Comparison of ENCODE assay signal across 8 mouse cellular contexts in the genomic region with DNA sequence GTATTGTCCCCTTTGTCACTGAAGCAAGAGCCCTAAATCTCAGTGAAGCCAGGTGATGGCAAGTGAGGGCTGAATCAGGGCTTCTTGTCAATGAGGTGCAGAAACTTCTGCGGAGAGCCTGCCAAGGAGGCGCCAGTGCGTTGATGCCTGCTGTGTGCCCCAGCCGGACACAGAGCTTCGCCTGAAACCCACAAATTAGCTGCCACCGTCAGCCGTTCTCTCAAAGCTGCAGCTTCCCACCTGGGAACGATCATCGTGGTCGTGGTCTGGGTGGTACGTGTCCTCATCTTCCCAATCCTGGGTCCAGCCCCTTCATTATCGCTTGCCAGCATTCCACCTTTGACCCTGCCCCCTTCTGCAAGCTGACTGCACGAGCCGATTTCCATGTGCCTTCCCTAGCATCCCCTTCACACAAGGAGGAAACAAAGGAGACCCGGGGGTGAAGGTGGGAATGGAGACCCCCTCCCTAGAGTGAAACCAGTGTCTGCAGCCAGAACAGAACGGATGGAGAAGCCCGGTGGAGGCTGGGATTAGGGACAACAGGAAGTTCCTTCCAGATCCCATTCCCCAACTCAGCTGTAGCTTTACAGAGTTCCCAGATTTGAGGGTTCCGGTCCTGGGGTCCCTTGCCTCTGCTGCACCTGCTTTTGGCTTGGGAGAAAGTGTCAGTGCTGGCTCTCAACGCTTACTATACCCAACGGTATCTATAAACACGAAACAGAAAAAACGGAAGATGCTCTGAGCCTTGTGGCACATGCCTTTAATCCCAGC. TPM values are rescaled to one million over a fixed set of nuclear protein-coding genes. Genes with fewer than 3 reads are reported as not detected.
DNase-seq lines count a peak whose midpoint lies in the region; ATAC-seq and TF ChIP-seq lines count a peak whose summit lies in the region.

No protein-coding gene starts in this region.

- H3K4me1 ChIP-seq in forebrain, embryonic 14.5 days (ENCODE audit: control insufficient read depth, insufficient read depth, low read length) = peaks cover 16% of the 10 kb centered on the region
- peaks cover 34% of the 10 kb centered on the region for H3K4me1 ChIP-seq in hindbrain, embryonic 10.5 days (replicated peaks)
- H3K4me1 ChIP-seq in lung, postnatal 0 days (ENCODE audit: insufficient read depth, low read depth, low read length) = peaks cover 13% of the 10 kb centered on the region; the same call in 1 of the 2 replicates

- ATAC-seq in cerebellum, adult (ENCODE audit: insufficient number of reproducible peaks, low FRiP score, low TSS enrichment) = peak; percentile 74; the same call in 1 of the 2 replicates
- peak; percentile 94 for ATAC-seq in forebrain, embryonic 14.5 days
- peak; percentile 78 for ATAC-seq in lung, postnatal 0 days

- H3K4me3 ChIP-seq in forebrain, embryonic 14.5 days (ENCODE audit: low read depth, low read length) = peak overlapping the region; percentile 61
- peak overlapping the region; percentile 80 for H3K4me3 ChIP-seq in hindbrain, embryonic 10.5 days
- H3K4me3 ChIP-seq in lung, postnatal 0 days (ENCODE audit: low read depth, low read length) = peak overlapping the region; percentile 70

- peaks cover 13% of the 10 kb centered on the region for H3K36me3 ChIP-seq in forebrain, embryonic 14.5 days (ENCODE audit: control insufficient read depth, insufficient read depth, low read length)
- H3K36me3 ChIP-seq in hindbrain, embryonic 10.5 days = peaks cover 27% of the 10 kb centered on the region
- H3K36me3 ChIP-seq in lung, postnatal 0 days (ENCODE audit: insufficient read depth, low read length) = no peaks in the 10 kb centered on the region

- peak overlapping the region; percentile 90 for H3K9ac ChIP-seq in forebrain, embryonic 14.5 days (ENCODE audit: low read length)
- peak overlapping the region; percentile 62 for H3K9ac ChIP-seq in lung, postnatal 0 days (replicated peaks; ENCODE audit: low read depth)

- peak overlapping the region; percentile 65; the same call in 1 of the 2 replicates for H3K27ac ChIP-seq in forebrain, embryonic 14.5 days (ENCODE audit: low read depth, low read length)
- H3K27ac ChIP-seq in hindbrain, embryonic 10.5 days = peak overlapping the region; percentile 89
- no peak overlapping the region for H3K27ac ChIP-seq in lung, postnatal 0 days (ENCODE audit: low read length)

- H3K9me3 ChIP-seq in forebrain, embryonic 14.5 days (replicated peaks; ENCODE audit: control insufficient read depth, low read length) = no peaks in the 10 kb centered on the region
- no peaks in the 10 kb centered on the region for H3K9me3 ChIP-seq in hindbrain, embryonic 10.5 days
- H3K9me3 ChIP-seq in lung, postnatal 0 days (ENCODE audit: low read length) = no peaks in the 10 kb centered on the region

- no peak for TF ChIP-seq CTCF in lung, postnatal 0 days (IDR thresholded peaks at IDR 0.05)

- TF ChIP-seq EP300 in lung, postnatal 0 days (IDR thresholded peaks at IDR 0.05) = no peak

- WGBS in forebrain, embryonic 14.5 days = under 1% methylated on average over 22 of the region's 22 CpGs
- under 1% methylated on average over 22 of the region's 22 CpGs for WGBS in hindbrain, embryonic 10.5 days
- WGBS in lung, postnatal 0 days = 1% methylated on average over 22 of the region's 22 CpGs

- peak; percentile 78 for DNase-seq in MN1 (ENCODE audit: low spot score)
- peak; percentile 93 for DNase-seq in forebrain, embryonic 14.5 days (ENCODE audit: low spot score)
- peak; percentile 73 for DNase-seq in hindbrain, embryonic 10.5 days (ENCODE audit: low spot score)
- DNase-seq in layer of hippocampus, adult 9-11 months = peak; percentile 61
- peak; percentile 82 for DNase-seq in lung, postnatal 0 days (ENCODE audit: low spot score)
- peak; percentile 93 for DNase-seq in retina, postnatal 1 day
- no peak for DNase-seq in spleen, postnatal 14 days (ENCODE audit: low spot score in 2 of 2)

- no peaks in the 10 kb centered on the region for H3K27me3 ChIP-seq in forebrain, embryonic 14.5 days (replicated peaks; ENCODE audit: control insufficient read depth, insufficient read depth, low read length)
- H3K27me3 ChIP-seq in hindbrain, embryonic 10.5 days (ENCODE audit: insufficient read depth, poor library complexity, severe bottlenecking) = no peaks in the 10 kb centered on the region
- H3K27me3 ChIP-seq in lung, postnatal 0 days (replicated peaks; ENCODE audit: insufficient read depth, low read length) = no peaks in the 10 kb centered on the region

- H3K4me2 ChIP-seq in forebrain, embryonic 14.5 days (ENCODE audit: low read length) = peak overlapping the region; percentile 86
- peak overlapping the region; percentile 67 for H3K4me2 ChIP-seq in lung, postnatal 0 days (replicated peaks; ENCODE audit: low read depth, low read length)

RNA-seq across cellular contexts. Expression of gene Zfp13, which starts 13.4 kb away (rescaled TPM):
- 24.1 and 26.0 TPM in 2 replicates for polyA plus RNA-seq in forebrain, embryonic 14.5 days (2014; fragmentation: Nextera tagmentation; extraction: Ambion mirVana)
- polyA plus RNA-seq in hindbrain, embryonic 10.5 days (2016; fragmentation: Nextera tagmentation; extraction: Ambion mirVana) = 22.5 and 23.4 TPM in 2 replicates
- 5.0 and 5.5 TPM in 2 replicates for polyA plus RNA-seq in lung, postnatal 0 days (2015; fragmentation: Nextera tagmentation; extraction: Ambion mirVana)

RNA-seq across cellular contexts. Expression of gene Zscan10, which starts 14.8 kb away (rescaled TPM):
- polyA plus RNA-seq in forebrain, embryonic 14.5 days (2014; fragmentation: Nextera tagmentation; extraction: Ambion mirVana) = not detected in 2 replicates
- polyA plus RNA-seq in hindbrain, embryonic 10.5 days (2016; fragmentation: Nextera tagmentation; extraction: Ambion mirVana) = 0.92 and 0.94 TPM in 2 replicates
- polyA plus RNA-seq in lung, postnatal 0 days (2015; fragmentation: Nextera tagmentation; extraction: Ambion mirVana) = not detected in 2 replicates

RNA-seq across cellular contexts. Expression of gene Zfp213, which starts 21.9 kb away (rescaled TPM):
- polyA plus RNA-seq in forebrain, embryonic 14.5 days (2014; fragmentation: Nextera tagmentation; extraction: Ambion mirVana) = 17.6 and 20.9 TPM in 2 replicates
- 25.3 and 27.5 TPM in 2 replicates for polyA plus RNA-seq in hindbrain, embryonic 10.5 days (2016; fragmentation: Nextera tagmentation; extraction: Ambion mirVana)
- polyA plus RNA-seq in lung, postnatal 0 days (2015; fragmentation: Nextera tagmentation; extraction: Ambion mirVana) = 10.5 and 11.5 TPM in 2 replicates

RNA-seq across cellular contexts. Expression of gene Mmp25, which starts 59.2 kb away (rescaled TPM):
- polyA plus RNA-seq in forebrain, embryonic 14.5 days (2014; fragmentation: Nextera tagmentation; extraction: Ambion mirVana) = 0.62 and 0.90 TPM in 2 replicates
- polyA plus RNA-seq in hindbrain, embryonic 10.5 days (2016; fragmentation: Nextera tagmentation; extraction: Ambion mirVana) = 1.00 and 1.4 TPM in 2 replicates
- 0.29 and 0.36 TPM in 2 replicates for polyA plus RNA-seq in lung, postnatal 0 days (2015; fragmentation: Nextera tagmentation; extraction: Ambion mirVana)

Comparison
In these comparisons a context has a peak if more than half of its experiments do, and no peak if none do; other contexts are left out.
1. DNase-seq: peak in MN1 (single experiment), forebrain, embryonic 14.5 days (single experiment), hindbrain, embryonic 10.5 days (single experiment), layer of hippocampus, adult 9-11 months (single experiment), lung, postnatal 0 days (single experiment) and retina, postnatal 1 day (single experiment); none in spleen, postnatal 14 days (0 of 2).
2. Peak in every context shown above with its lines, with median percentiles within 50 percentile points of each other: ATAC-seq and H3K4me3 ChIP-seq.